Mouse (Mus musculus): Measurements from ENCODE around the gene Cyp46a1.

DNA sequence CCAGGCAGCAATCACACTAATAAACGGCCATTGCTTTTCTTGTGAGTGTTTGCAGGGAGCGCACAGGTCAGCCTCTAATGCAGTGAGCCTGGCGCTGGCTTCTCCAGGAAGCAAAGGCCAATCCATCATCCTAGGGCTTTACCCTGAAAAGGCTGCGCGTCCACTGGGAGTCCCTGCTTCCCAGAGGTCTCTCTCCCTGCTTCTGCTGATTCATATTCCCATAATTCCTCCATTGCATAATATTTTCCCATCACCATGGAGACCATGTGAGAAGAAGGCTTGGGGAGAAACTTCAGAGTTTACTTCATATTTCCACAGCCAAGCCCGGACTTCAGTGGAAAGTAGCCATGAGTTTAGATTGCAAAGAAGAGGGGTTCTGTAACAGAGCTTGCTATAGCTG lies 69.8 kb downstream of the Cyp46a1 start:
- TF ChIP-seq POLR2A (IDR thresholded peaks at IDR 0.05; ENCODE audit: borderline replicate concordance, extremely low read depth, low read depth, low read length) (no peak), CTCF (IDR thresholded peaks at IDR 0.05; ENCODE audit: insufficient read depth, low read length) (no peak)
